Mouse (Mus musculus): ENCODE results near the gene Adrb1.

GRCm38 (mm10) chr19:56677611-56678010 is 44.4 kb upstream of the Adrb1 start:
- TF ChIP-seq MAFK (IDR thresholded peaks at IDR 0.05; ENCODE audit: insufficient read depth, low read depth, low read length): no peak
- no peak for TF ChIP-seq CHD2 (IDR thresholded peaks at IDR 0.05; ENCODE audit: low read depth, low read length)
- no peak for TF ChIP-seq ZNF384 (IDR thresholded peaks at IDR 0.05; ENCODE audit: low read depth, low read length)
- TF ChIP-seq HCFC1 (IDR thresholded peaks at IDR 0.05; ENCODE audit: borderline replicate concordance, insufficient read depth, low read length): no peak
- no peak for TF ChIP-seq ZC3H11A (IDR thresholded peaks at IDR 0.05; ENCODE audit: borderline replicate concordance, low read depth, low read length)

Data from ES-E14 (cell line).